ENCODE assay signal across 16 mouse cellular contexts in the genomic region with DNA sequence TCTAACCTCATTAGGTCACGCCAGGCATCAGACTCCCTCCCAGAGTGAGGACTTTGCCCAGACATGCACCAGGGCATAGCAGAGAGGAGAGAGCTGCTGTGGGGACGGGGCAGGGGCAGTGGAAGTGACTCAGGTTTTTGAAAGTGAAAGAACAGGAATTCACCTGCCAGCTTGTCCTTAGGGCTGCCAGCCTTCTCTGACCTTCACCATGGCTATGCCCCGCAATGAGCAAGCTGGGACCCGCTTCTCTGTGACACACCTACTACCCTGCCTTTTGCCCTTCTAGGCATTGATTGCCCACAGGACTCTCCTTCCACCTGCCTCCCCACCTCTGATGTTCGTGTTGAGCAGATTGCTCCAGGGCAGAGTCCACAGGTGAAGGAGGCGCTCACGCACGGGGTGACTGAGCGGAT. TPM values are rescaled to one million over a fixed set of nuclear protein-coding genes. Genes with fewer than 3 reads are reported as not detected.
DNase-seq lines count a peak whose midpoint lies in the region; TF ChIP-seq lines count a peak whose summit lies in the region.
"Had no signal": no experiment of that assay in that cellular context is flagged by ENCODE, and none has a peak within 500 bp of the region (broad histone marks: within the 10 kb centered on the region; RNA-seq: fewer than 3 reads in every experiment).

No protein-coding gene starts in this region.

- peak; percentile 96 for TF ChIP-seq EP300 in ES-Bruce4 (IDR thresholded peaks at IDR 0.05; ENCODE audit: insufficient read depth, low read depth, low read length)

- H3K9ac ChIP-seq in ES-Bruce4 (ENCODE audit: low read depth, poor library complexity, severe bottlenecking) = peak overlapping the region; percentile 25
- H3K9ac ChIP-seq: forebrain, embryonic 12.5 days; lung, embryonic 14.5 days; neural tube, embryonic 13.5 days had no signal

- peak overlapping the region; percentile 8 for H3K4me3 ChIP-seq in ES-Bruce4 (ENCODE audit: low read depth, low read length)
- H3K4me3 ChIP-seq in small intestine, adult 2 months (ENCODE audit: low read depth, low read length) = peak overlapping the region; percentile 21
- no peak overlapping the region for H3K4me3 ChIP-seq in layer of hippocampus, adult 2 months
- H3K4me3 ChIP-seq: forebrain, embryonic 12.5 days; neural tube, embryonic 13.5 days had no signal

- H3K27ac ChIP-seq in ES-Bruce4 (ENCODE audit: insufficient read depth, low read length) = peak overlapping the region; percentile 76
- H3K27ac ChIP-seq in small intestine, adult 2 months (ENCODE audit: insufficient read depth, low read depth, low read length) = peak overlapping the region; percentile 79
- H3K27ac ChIP-seq in layer of hippocampus, adult 2 months = no peak overlapping the region
- H3K27ac ChIP-seq: forebrain, embryonic 12.5 days; hindbrain, postnatal 0 days; neural tube, embryonic 13.5 days had no signal

- H3K4me1 ChIP-seq in ES-Bruce4 (ENCODE audit: control insufficient read depth, insufficient read depth, low read length) = peaks cover 4% of the 10 kb centered on the region
- H3K4me1 ChIP-seq in small intestine, adult 2 months (ENCODE audit: control insufficient read depth, insufficient read depth, insufficient read length, low read length) = peaks cover 19% of the 10 kb centered on the region; the same call in 1 of the 2 replicates

- TF ChIP-seq CTCF in ES-Bruce4 (IDR thresholded peaks at IDR 0.05; ENCODE audit: low read depth, low read length) = no peak
- TF ChIP-seq CTCF in small intestine, adult 2 months (IDR thresholded peaks at IDR 0.05; ENCODE audit: extremely low read depth, insufficient read length, insufficient replicate concordance, low read depth, low read length) = no peak
- TF ChIP-seq CTCF in layer of hippocampus, adult 2 months (conservative IDR thresholded peaks at IDR 0.05) = no peak

- H3K9me3 ChIP-seq in ES-Bruce4 (replicated peaks; ENCODE audit: control insufficient read depth, insufficient read depth, low read length, poor library complexity, severe bottlenecking) = 0 out of 2 replicates have a peak, but pooled peaks cover 6% of the 10 kb centered on the region
- H3K9me3 ChIP-seq: forebrain, embryonic 12.5 days; neural tube, embryonic 13.5 days had no signal

- no peak for TF ChIP-seq POLR2A in ES-Bruce4 (IDR thresholded peaks at IDR 0.05; ENCODE audit: insufficient read depth, low read length)
- no peak for TF ChIP-seq POLR2A in small intestine, adult 2 months (IDR thresholded peaks at IDR 0.05; ENCODE audit: low read depth, low read length)

- H3K36me3 ChIP-seq in ES-Bruce4 (ENCODE audit: control insufficient read depth, insufficient read depth, low read length, poor library complexity, severe bottlenecking) = no peaks in the 10 kb centered on the region
- no peaks in the 10 kb centered on the region for H3K36me3 ChIP-seq in small intestine, adult 2 months (ENCODE audit: control insufficient read depth, insufficient read depth, low read length)
- H3K36me3 ChIP-seq: forebrain, embryonic 12.5 days; neural tube, embryonic 13.5 days had no signal

- peak; percentile 76 for DNase-seq in ZHBTc4 (ENCODE audit: low read depth, low spot score)
- DNase-seq in kidney, postnatal 14 days = peak; percentile 71
- no peak for DNase-seq in thymus, adult 18-20 months
- DNase-seq in layer of hippocampus, adult 2 months (ENCODE audit: low spot score in 2 of 2) = no peak
- no peak for DNase-seq in layer of hippocampus, adult 8-10 months (ENCODE audit: low spot score in 2 of 2)
- DNase-seq in left cerebral cortex, adult 18-20 months (ENCODE audit: low spot score in 2 of 2) = no peak
- DNase-seq: cerebellum, adult 8-10 months; lung, embryonic 14.5 days; midbrain, embryonic 14.5 days; right cerebral cortex, adult 18-20 months had no signal

- WGBS in small intestine, adult 2 months = 35% methylated on average over 9 of the region's 9 CpGs

- no peaks in the 10 kb centered on the region for H3K27me3 ChIP-seq in ES-Bruce4 (ENCODE audit: control insufficient read depth, insufficient read depth, low read length, poor library complexity, severe bottlenecking)
- H3K27me3 ChIP-seq in small intestine, adult 2 months (ENCODE audit: control insufficient read depth, insufficient read depth, low read length) = no peaks in the 10 kb centered on the region
- H3K27me3 ChIP-seq: neural tube, embryonic 13.5 days had no signal

RNA-seq across cellular contexts. Expression of a gene that starts 2.7 kb away (rescaled TPM):
- polyA plus RNA-seq in ES-Bruce4 (2011; ENCODE audit: insufficient read depth, insufficient read length, low read depth, missing spikeins) = 67.7 and 71.6 TPM in 2 replicates
- 200 and 339 TPM in 2 replicates for polyA plus RNA-seq in small intestine, adult 2 months (2012; rRNA removed)
- 100 to 1,000 TPM; 254 to 256 TPM for total RNA-seq in layer of hippocampus, adult 2 months (2021)
- 100 to 1,000 TPM; 240 to 270 (median 254) TPM for total RNA-seq in layer of hippocampus, adult 8-10 months (2022)
- total RNA-seq in left cerebral cortex, adult 18-20 months (2021) = 100 to 1,000 TPM; 175 to 214 TPM

RNA-seq across cellular contexts. Expression of a gene that starts 8.3 kb away (rescaled TPM):
- polyA plus RNA-seq in ES-Bruce4 (2011; ENCODE audit: insufficient read depth, insufficient read length, low read depth, missing spikeins) = not detected in 2 replicates
- not detected in 2 replicates for polyA plus RNA-seq in small intestine, adult 2 months (2012; rRNA removed)
- 1 to 10 TPM; 1.7 to 2.4 TPM for total RNA-seq in layer of hippocampus, adult 2 months (2021)
- 1 to 10 TPM; 2.9 to 3.9 (median 3.7) TPM for total RNA-seq in layer of hippocampus, adult 8-10 months (2022)
- 1 to 10 TPM in 1 of 2 experiments, under 1 TPM in 1; 0.94 to 2.4 TPM for total RNA-seq in left cerebral cortex, adult 18-20 months (2021)
- total RNA-seq: MEL had no signal
- polyA plus RNA-seq: forebrain, embryonic 12.5 days; lung, embryonic 14.5 days had no signal

Comparison
In these comparisons a context has a peak if more than half of its experiments do, and no peak if none do; other contexts are left out.
1. DNase-seq: peak in ZHBTc4 (single experiment) and kidney, postnatal 14 days (single experiment); none in thymus, adult 18-20 months (0 of 2), layer of hippocampus, adult 2 months (0 of 2), layer of hippocampus, adult 8-10 months (0 of 2) and left cerebral cortex, adult 18-20 months (0 of 2).